Mouse (Mus musculus) liver, adult 2 months (tissue): ENCODE data around the gene Skp2. TPM values are rescaled to one million over a fixed set of nuclear protein-coding genes. Genes with fewer than 3 reads are reported as not detected.

ENCODE experiments used
- DNase-seq: peaks from one replicate; pipeline ENCODE4 v3.0.0-alpha.2; 2011; ENCODE audit warnings: low read depth, low spot score; ENCODE audit errors: extremely low read depth
- H3K27ac ChIP-seq: fragments of 200-500 bp; replicated peaks from 2 replicates; pipeline ENCODE4 v1.5.1; 2012; ENCODE audit warnings: low read depth, mild to moderate bottlenecking, control low read depth, inconsistent platforms, low read length; ENCODE audit not compliant: insufficient read depth
- H3K27me3 ChIP-seq: fragments of 200-500 bp; 2 replicates; pipeline ENCODE4 v1.6.1; 2012; ENCODE audit warnings: mild to moderate bottlenecking, moderate library complexity, low read length, inconsistent platforms; ENCODE audit not compliant: control insufficient read depth, insufficient read depth
- H3K36me3 ChIP-seq: fragments of 200-500 bp; 2 replicates; pipeline ENCODE4 v1.6.1; 2012; ENCODE audit warnings: low read length, inconsistent platforms; ENCODE audit not compliant: control insufficient read depth, insufficient read depth
- H3K4me1 ChIP-seq: fragments of 200-500 bp; 2 replicates; pipeline ENCODE4 v1.6.1; 2011; ENCODE audit warnings: low read length; ENCODE audit not compliant: control insufficient read depth, insufficient read depth
- H3K4me3 ChIP-seq: fragments of 200-500 bp; 2 replicates; pipeline ENCODE4 v1.5.1; 2011; ENCODE audit warnings: low read depth, mild to moderate bottlenecking, control low read depth, low read length, moderate library complexity; ENCODE audit not compliant: insufficient read depth
- H3K79me2 ChIP-seq: fragments of 200-500 bp; 2 replicates; pipeline ENCODE4 v1.6.1; 2012; ENCODE audit warnings: inconsistent platforms, mild to moderate bottlenecking, low read length, moderate library complexity; ENCODE audit not compliant: control insufficient read depth, insufficient read depth
- H3K9ac ChIP-seq: fragments of 200-500 bp; 2 replicates; pipeline ENCODE4 v1.6.1; 2012; ENCODE audit warnings: low read depth, mild to moderate bottlenecking, control low read depth, inconsistent platforms, low read length
- CTCF ChIP-seq: fragments of 200-500 bp; IDR thresholded peaks from 2 replicates; pipeline ENCODE4 v1.5.1; 2011; ENCODE audit warnings: low read depth, low read length, control low read depth
- POLR2A ChIP-seq: fragments of 200-500 bp; IDR thresholded peaks from 2 replicates; pipeline ENCODE4 v1.6.1; 2011; ENCODE audit warnings: low read length, control low read depth; ENCODE audit not compliant: insufficient read depth; ENCODE audit errors: extremely low read depth
- WGBS: fragments of 180-500 bp; shearing (Covaris S2); methylation state at CpG from one replicate; pipeline ENCODE4 v1.1.7; 2018; 5-methylcytosine and 5-hydroxymethylcytosine counted together
- polyA plus RNA-seq: library from polyadenylated mRNA; depleted of rRNA; stranded (reverse); fragments of >200 nt; gene quantifications from 2 replicates; pipeline ENCODE4 v1.2.3, GENCODE M21; 2012
- total RNA-seq: library from RNA; depleted of rRNA; stranded (reverse); fragments of >200 nt; gene quantifications from 2 replicates; pipeline ENCODE4 v1.2.3, GENCODE M21; 2014

The Skp2 gene
- total and polyA plus RNA-seq, 2 experiments, result 0.29 to 1.7 TPM

DNA sequence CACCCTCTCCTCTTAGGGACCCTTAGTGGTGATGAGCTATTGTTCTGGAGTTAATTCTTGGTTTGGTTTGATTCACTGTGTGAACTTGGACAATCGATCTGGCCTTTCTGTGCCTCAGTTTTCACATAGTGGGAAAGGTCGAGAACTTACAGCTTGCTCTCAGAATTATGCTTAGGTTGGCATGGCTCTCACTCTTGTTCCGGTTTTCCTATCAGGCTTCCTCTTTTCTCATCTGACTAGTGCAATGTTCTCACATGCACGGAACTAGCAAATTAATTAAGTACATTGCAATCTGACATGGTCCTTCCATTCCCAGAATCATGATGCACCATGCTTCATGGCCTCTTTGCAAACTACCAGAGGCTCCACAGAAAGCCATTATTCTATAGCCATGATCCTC lies 32.2 kb downstream of the Skp2 start:
- WGBS, result 72% methylated on average over 4 of the region's 4 CpGs

DNA sequence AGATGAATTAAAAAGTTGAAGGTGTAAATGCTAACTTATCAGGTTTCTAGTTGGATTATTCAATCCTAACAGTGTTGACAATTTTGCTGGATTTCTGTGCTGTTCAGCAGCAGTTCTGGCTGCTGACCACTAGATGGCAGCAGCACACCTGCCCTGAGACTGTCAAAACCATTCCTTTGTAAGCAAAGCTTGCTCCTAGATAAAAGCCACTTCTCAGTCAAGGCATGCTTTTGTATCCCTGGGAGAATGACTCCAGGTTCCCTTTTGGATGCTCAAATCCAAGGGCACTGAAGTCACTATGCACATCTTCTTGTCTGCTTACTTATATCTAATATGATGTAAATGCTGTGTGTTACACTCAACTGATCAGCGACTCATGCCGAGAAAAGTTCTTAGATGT lies 35.1 kb downstream of the Skp2 start:
- Histone ChIP-seq H3K9ac (no peak overlapping the region), H3K27me3 (no peaks in the 10 kb centered on the region), H3K4me1 (peaks cover 16% of the 10 kb centered on the region), H3K79me2 (no peaks in the 10 kb centered on the region), H3K4me3 (no peak overlapping the region), H3K27ac (peak overlapping the region; percentile 94; the same call in 1 of the 2 replicates), H3K36me3 (peaks cover 8% of the 10 kb centered on the region; the same call in 1 of the 2 replicates)
- TF ChIP-seq POLR2A (no peak), CTCF (peak; percentile 92)
- 96% methylated on average over 2 of the region's 2 CpGs for WGBS
- peak; percentile 74 for DNase-seq

More for the DNA sequence above, 32.2 kb downstream of the Skp2 start:
- Histone ChIP-seq H3K36me3 (peaks cover 3% of the 10 kb centered on the region; the same call in 1 of the 2 replicates), H3K79me2 (no peaks in the 10 kb centered on the region), H3K27ac (no peak overlapping the region), H3K4me1 (peaks cover 10% of the 10 kb centered on the region), H3K27me3 (no peaks in the 10 kb centered on the region), H3K9ac (no peak overlapping the region), H3K4me3 (no peak overlapping the region)
- DNase-seq, result peak; percentile 38
- TF ChIP-seq POLR2A (no peak), CTCF (no peak)

DNA sequence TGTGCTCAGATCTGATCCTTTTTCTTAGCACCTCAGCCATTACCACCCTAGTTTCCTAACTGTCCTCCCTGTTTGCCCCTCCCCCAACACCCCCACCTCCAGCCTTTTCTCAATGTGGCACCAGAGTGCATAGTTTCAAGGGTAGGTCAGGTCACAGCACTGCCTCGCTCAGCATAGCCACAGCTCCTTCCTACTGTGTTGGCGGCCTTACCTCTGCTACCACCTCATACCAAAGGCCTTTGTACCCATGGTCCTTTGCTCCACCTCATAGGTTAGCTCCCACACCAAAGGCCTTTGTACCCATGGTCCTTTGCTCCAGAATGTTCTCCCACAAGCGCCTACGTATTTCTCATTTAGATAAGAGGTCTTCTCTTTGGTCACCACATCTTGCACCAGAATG lies 36.4 kb downstream of the Skp2 start:
- WGBS, result 29% methylated on average over 4 of the region's 4 CpGs
- no peaks in the 10 kb centered on the region for H3K79me2 ChIP-seq
- H3K27me3 ChIP-seq, result no peaks in the 10 kb centered on the region
- peak; percentile 94 for DNase-seq
- H3K9ac ChIP-seq, result no peak overlapping the region
- H3K27ac ChIP-seq, result peak overlapping the region; percentile 94
- TF ChIP-seq POLR2A, result no peak
- TF ChIP-seq CTCF, result no peak
- H3K4me1 ChIP-seq, result peaks cover 20% of the 10 kb centered on the region
- peaks cover 8% of the 10 kb centered on the region; the same call in 1 of the 2 replicates for H3K36me3 ChIP-seq
- H3K4me3 ChIP-seq, result no peak overlapping the region

DNA sequence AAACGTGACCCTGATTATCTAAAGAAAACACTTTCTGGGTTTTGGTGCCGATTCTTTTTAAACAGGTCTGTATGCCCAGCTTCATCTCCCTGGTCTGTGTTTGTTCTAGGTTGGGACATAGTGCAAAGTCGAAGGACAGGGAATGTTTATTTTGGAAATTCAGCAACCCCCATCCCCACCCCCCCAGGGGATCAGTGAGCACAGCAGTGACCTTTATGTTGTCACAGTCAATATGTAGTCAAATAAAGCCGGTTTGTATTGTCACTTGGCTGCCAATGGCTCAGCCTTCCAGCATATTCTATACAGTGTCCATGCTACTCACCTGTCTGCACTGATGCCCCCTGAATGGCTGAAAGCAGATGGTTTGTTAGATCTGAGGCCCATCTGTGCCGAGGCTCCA lies 40.6 kb downstream of the Skp2 start:
- Histone ChIP-seq H3K36me3 (peaks cover 12% of the 10 kb centered on the region), H3K27ac (peak overlapping the region; percentile 100)

DNA sequence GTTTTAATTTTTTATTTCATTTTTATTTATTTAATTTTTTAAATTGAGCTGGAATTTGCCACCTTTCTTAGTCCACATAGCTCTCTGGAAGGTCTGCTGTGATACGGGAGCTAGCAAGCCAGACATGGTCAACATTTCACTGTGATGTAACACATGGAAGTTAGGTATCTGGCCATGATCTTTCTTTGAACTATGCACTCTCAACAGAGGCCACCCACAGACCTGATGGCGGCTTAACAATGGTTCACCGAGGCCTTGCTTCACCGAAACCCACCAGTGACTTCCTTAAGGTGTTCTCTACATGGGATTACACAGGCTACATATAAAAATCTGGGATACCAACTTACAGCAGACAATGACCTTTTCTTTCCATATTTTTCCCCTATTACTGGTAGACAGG lies 41.1 kb downstream of the Skp2 start:
- peak; percentile 94 for DNase-seq
- Histone ChIP-seq H3K9ac (peak overlapping the region; percentile 48), H3K4me1 (peaks cover 27% of the 10 kb centered on the region), H3K79me2 (no peaks in the 10 kb centered on the region), H3K27ac (peak overlapping the region; percentile 91), H3K36me3 (peaks cover 12% of the 10 kb centered on the region), H3K4me3 (no peak overlapping the region), H3K27me3 (no peaks in the 10 kb centered on the region)
- 15% methylated on average over 4 of the region's 4 CpGs for WGBS
- no peak for TF ChIP-seq POLR2A
- TF ChIP-seq CTCF, result no peak

More for the DNA sequence above, 40.6 kb downstream of the Skp2 start:
- H3K79me2 ChIP-seq, result no peaks in the 10 kb centered on the region
- H3K27me3 ChIP-seq, result no peaks in the 10 kb centered on the region
- H3K4me1 ChIP-seq, result peaks cover 28% of the 10 kb centered on the region
- WGBS, result 19% methylated on average over 5 of the region's 5 CpGs
- H3K4me3 ChIP-seq, result no peak overlapping the region
- 0 out of 2 replicates have a peak overlapping the region, but pooled peaks have one; percentile 42 for H3K9ac ChIP-seq
- peak; percentile 99 for DNase-seq
- TF ChIP-seq CTCF, result no peak
- no peak for TF ChIP-seq POLR2A

DNA sequence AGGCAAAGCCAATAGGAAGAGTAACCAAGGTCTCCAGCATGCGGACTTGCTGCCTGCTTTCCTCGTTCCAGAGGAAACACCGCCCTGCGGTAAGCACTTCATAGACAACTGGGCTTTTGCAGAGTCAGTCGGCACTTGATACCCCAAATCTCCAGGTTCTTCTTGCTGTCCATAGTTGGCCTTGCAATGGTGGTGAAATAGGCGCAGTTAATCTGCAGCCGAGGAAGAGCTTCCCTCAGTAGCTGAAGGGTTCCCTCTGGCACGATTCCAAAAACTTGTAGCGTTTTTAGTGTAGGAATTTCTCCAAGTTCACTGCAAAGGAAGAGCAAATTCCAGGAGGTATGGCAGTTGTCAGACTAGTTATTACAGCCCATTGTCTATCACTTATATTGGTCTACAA lies 41.7 kb downstream of the Skp2 start:
- H3K4me3 ChIP-seq, result no peak overlapping the region; the same call in 1 of the 2 replicates
- H3K27ac ChIP-seq, result peak overlapping the region; percentile 91
- 16% methylated on average over 9 of the region's 9 CpGs for WGBS
- H3K79me2 ChIP-seq, result no peaks in the 10 kb centered on the region
- peak; percentile 68 for DNase-seq
- peaks cover 15% of the 10 kb centered on the region for H3K36me3 ChIP-seq
- TF ChIP-seq CTCF, result no peak
- no peaks in the 10 kb centered on the region for H3K27me3 ChIP-seq
- peaks cover 22% of the 10 kb centered on the region for H3K4me1 ChIP-seq
- H3K9ac ChIP-seq, result peak overlapping the region; percentile 2; the same call in 1 of the 2 replicates
